Mouse (Mus musculus) stomach, embryonic 16.5 days (tissue): ENCODE measurements around the gene Klhl31. TPM values are rescaled to one million over a fixed set of nuclear protein-coding genes. Genes with fewer than 3 reads are reported as not detected.

ENCODE experiments used
- ATAC-seq: fragments of 200-750 bp; cut with Nextera tagmentation; 2 replicates; pipeline ENCODE4 v1.8.0; 2017; ENCODE audit warnings: moderate number of reproducible peaks, moderate TSS enrichment; ENCODE audit not compliant: insufficient read depth, low FRiP score
- H3K27ac ChIP-seq: fragments of 300-500 bp; sonication (generic); 2 replicates; pipeline ENCODE4 v1.5.1; 2014; ENCODE audit warnings: low read length
- H3K27me3 ChIP-seq: fragments of 300-500 bp; sonication (generic); 2 replicates; pipeline ENCODE4 v1.6.1; 2014; ENCODE audit warnings: low read length, control low read depth, mixed read lengths; ENCODE audit not compliant: control insufficient read depth, insufficient read depth
- H3K36me3 ChIP-seq: fragments of 300-500 bp; sonication (generic); 2 replicates; pipeline ENCODE4 v1.6.1; 2014; ENCODE audit warnings: low read length; ENCODE audit not compliant: control insufficient read depth, insufficient read depth
- H3K4me1 ChIP-seq: fragments of 300-500 bp; sonication (generic); 2 replicates; pipeline ENCODE4 v1.6.1; 2014; ENCODE audit warnings: low read length, control low read depth, mixed read lengths; ENCODE audit not compliant: control insufficient read depth, insufficient read depth
- H3K4me2 ChIP-seq: fragments of 300-500 bp; sonication (generic); 2 replicates; pipeline ENCODE4 v1.6.1; 2014; ENCODE audit warnings: low read depth, low read length, mixed read lengths
- H3K4me3 ChIP-seq: fragments of 300-500 bp; sonication (generic); replicated peaks from 2 replicates; pipeline ENCODE4 v1.5.1; 2014; ENCODE audit warnings: mild to moderate bottlenecking, low read length
- H3K9ac ChIP-seq: fragments of 300-500 bp; sonication (generic); 2 replicates; pipeline ENCODE4 v1.6.1; 2014; ENCODE audit warnings: low read length
- H3K9me3 ChIP-seq: fragments of 300-500 bp; sonication (generic); replicated peaks from 2 replicates; pipeline ENCODE4 v1.6.1; 2016; ENCODE audit warnings: low read length, control low read depth; ENCODE audit not compliant: control insufficient read depth
- WGBS: fragments of 180-500 bp; shearing (Covaris S2); extraction: QIAGEN DNeasy Blood & Tissue Kit; methylation state at CpG from one replicate; pipeline ENCODE4 v1.1.7; 2014; 5-methylcytosine and 5-hydroxymethylcytosine counted together
- polyA plus RNA-seq: library from polyadenylated mRNA; unstranded; fragments of >200 nt; fragmentation: Nextera tagmentation; extraction: Ambion mirVana; gene quantifications from 2 replicates; pipeline ENCODE4 v1.2.1, GENCODE M21; 2015

Gene Klhl31
- 0.37 and 6.6 TPM in 2 replicates for polyA plus RNA-seq

GRCm38 (mm10) chr9:77636450-77636951 lies at the start of gene Klhl31:
Klhl31 (plus strand) TSS chr9:77636500.
- Histone ChIP-seq H3K4me3 (no peak within 1 kb of the TSS), H3K4me2 (no peak within 1 kb of the TSS), H3K27me3 (no peaks in the 10 kb centered on the region), H3K9ac (no peak within 1 kb of the TSS), H3K4me1 (no peaks in the 10 kb centered on the region; the same call in 1 of the 2 replicates), H3K9me3 (no peaks in the 10 kb centered on the region), H3K27ac (no peak within 1 kb of the TSS), H3K36me3 (no peaks in the 10 kb centered on the region)
- no peak for ATAC-seq
- 28% methylated on average over 10 of the region's 10 CpGs for WGBS

DNA sequence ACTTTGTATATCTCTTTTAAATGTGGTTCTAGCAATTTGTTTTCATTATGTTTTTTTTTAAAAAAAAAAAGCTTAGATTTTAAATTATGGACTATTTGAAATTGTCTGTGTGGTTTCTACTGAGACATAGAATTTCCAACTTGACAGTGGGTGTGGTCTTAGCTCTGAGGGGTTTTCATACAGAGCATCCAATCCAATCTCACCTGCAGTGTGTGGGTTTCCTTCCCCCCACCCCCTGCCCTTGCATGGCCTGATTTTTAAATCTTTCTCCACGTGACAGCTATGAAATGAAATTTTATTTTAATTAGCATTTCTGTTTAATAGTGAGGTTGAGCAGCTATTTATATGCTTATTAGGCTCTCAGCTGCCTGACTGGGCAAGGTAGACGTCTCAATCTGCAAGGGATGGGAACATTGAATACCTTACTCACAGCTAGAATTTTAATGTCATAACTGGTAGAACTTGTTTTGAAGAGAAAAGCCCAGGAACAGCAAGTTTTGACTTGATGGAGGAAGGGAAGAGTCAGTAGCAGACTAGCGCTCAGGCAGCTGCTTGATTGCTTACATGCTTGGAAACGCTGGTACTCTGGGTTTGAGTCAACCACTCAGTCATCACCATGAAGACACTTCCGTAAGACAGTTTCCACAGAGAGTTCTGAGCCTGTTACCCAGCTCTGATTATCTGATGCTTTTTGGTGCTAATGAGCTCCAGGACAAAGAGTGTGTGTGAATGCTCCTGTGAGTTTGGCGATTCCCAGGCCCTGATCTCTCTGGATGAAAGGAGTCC lies 49.3 kb upstream of the Klhl31 start:
- no peak overlapping the region for H3K4me3 ChIP-seq
- ATAC-seq = no peak
- H3K27me3 ChIP-seq = no peaks in the 10 kb centered on the region
- H3K36me3 ChIP-seq = no peaks in the 10 kb centered on the region
- H3K27ac ChIP-seq = peak overlapping the region; percentile 66
- no peak overlapping the region for H3K9ac ChIP-seq
- no peaks in the 10 kb centered on the region for H3K4me1 ChIP-seq
- WGBS = 58% methylated on average over 6 of the region's 6 CpGs
- no peaks in the 10 kb centered on the region for H3K9me3 ChIP-seq
- H3K4me2 ChIP-seq = no peak overlapping the region

- Histone ChIP-seq H3K4me3 (no peak overlapping the region), H3K9me3 (no peaks in the 10 kb centered on the region), H3K27me3 (no peaks in the 10 kb centered on the region), H3K4me1 (no peaks in the 10 kb centered on the region), H3K36me3 (no peaks in the 10 kb centered on the region), H3K9ac (no peak overlapping the region), H3K27ac (peak overlapping the region; percentile 36), H3K4me2 (no peak overlapping the region)
- WGBS = 84% methylated on average over 7 of the region's 7 CpGs
- ATAC-seq = no peak
These were observed 48.7 kb upstream of the Klhl31 start for GRCm38 (mm10) chr9:77587616-77588015.

GRCm38 (mm10) chr9:77589496-77589895 lies 46.8 kb upstream of the Klhl31 start:
- H3K4me2 ChIP-seq = no peak overlapping the region
- H3K4me1 ChIP-seq = no peaks in the 10 kb centered on the region
- no peak overlapping the region for H3K4me3 ChIP-seq
- H3K9me3 ChIP-seq = no peaks in the 10 kb centered on the region
- H3K9ac ChIP-seq = no peak overlapping the region
- H3K27ac ChIP-seq = no peak overlapping the region
- 36% methylated on average over 2 of the region's 2 CpGs for WGBS
- no peaks in the 10 kb centered on the region for H3K36me3 ChIP-seq
- H3K27me3 ChIP-seq = no peaks in the 10 kb centered on the region
- ATAC-seq = no peak

DNA sequence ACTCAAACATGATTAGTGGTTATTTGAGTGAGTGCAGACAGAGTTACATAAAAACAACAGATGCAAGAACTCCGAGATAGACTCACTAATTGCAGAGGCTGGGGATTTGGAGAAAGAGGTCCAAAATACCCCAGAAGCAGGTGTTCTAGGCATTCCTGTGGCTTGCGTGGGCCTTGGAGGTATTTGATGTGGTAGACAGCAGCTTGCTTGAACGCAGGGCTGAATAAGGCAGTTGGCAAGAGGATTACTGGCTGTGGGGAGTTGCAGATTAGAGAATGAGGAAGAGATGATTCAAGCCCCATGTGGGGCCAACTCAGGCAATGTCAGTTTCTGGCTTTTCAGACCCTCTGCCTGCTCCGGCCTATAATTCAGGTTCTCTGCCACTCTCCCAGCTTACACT lies 43.9 kb upstream of the Klhl31 start:
- Histone ChIP-seq H3K9ac (no peak overlapping the region), H3K27ac (no peak overlapping the region), H3K4me3 (no peak overlapping the region), H3K27me3 (no peaks in the 10 kb centered on the region), H3K9me3 (no peaks in the 10 kb centered on the region), H3K4me2 (no peak overlapping the region), H3K4me1 (0 out of 2 replicates have a peak, but pooled peaks cover 3% of the 10 kb centered on the region), H3K36me3 (no peaks in the 10 kb centered on the region)
- WGBS = 51% methylated on average over 4 of the region's 4 CpGs
- no peak for ATAC-seq

DNA sequence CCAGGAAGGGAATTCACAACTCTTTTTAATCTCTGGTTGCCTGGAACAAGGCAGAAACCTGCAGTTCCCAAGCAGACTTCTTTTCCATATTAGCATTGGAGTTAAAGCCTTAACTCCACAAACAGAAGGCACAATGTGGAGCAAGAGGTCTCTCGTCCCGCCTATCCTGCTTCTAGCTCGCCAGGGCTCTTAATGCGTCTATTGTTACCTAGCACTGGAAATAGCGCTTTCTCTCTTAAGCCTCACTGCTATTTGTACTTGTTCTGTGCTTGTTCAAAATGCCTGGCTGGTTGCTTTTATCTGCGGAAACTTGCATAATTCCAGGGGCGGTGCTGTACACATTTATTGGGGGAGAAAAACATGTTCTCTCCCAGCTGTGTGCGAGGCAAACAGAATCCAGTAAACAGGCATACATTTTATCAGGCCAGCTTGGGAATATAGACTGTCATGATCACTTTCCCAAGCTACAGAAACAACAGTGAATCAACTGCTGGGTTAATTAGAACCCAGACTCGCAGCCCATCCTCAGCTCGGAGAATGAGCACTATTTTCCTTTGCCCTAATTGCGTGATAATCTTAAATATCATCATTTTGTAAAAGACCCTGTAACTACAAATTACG lies 41.2 kb upstream of the Klhl31 start:
- Histone ChIP-seq H3K9me3 (no peaks in the 10 kb centered on the region), H3K4me2 (no peak overlapping the region), H3K4me3 (no peak overlapping the region), H3K36me3 (no peaks in the 10 kb centered on the region), H3K27ac (peak overlapping the region; percentile 30; the same call in 1 of the 2 replicates), H3K9ac (no peak overlapping the region), H3K27me3 (no peaks in the 10 kb centered on the region), H3K4me1 (0 out of 2 replicates have a peak, but pooled peaks cover 3% of the 10 kb centered on the region)
- no peak for ATAC-seq
- WGBS = 52% methylated on average over 12 of the region's 12 CpGs

DNA sequence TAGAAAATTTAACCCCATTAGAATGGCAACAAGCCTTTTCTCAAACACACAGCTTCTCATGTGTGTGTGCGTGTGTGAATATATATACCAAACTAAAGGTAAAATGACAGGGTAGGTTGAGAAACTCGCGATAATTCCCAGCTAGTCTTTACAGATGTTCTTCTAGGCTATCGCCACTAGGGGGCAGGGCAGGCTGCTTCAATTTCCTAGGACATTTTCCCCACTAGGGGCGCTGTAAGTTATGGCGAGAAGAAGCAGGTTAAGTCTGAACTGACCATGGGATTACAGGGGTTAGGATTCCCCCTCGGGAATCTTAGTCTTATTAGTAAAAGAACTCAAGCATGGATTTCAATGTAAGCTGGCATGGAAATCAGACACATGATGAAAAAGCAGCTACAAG lies 39.9 kb upstream of the Klhl31 start:
- 28% methylated on average over 7 of the region's 7 CpGs for WGBS
- ATAC-seq = no peak
- H3K27ac ChIP-seq = no peak overlapping the region

DNA sequence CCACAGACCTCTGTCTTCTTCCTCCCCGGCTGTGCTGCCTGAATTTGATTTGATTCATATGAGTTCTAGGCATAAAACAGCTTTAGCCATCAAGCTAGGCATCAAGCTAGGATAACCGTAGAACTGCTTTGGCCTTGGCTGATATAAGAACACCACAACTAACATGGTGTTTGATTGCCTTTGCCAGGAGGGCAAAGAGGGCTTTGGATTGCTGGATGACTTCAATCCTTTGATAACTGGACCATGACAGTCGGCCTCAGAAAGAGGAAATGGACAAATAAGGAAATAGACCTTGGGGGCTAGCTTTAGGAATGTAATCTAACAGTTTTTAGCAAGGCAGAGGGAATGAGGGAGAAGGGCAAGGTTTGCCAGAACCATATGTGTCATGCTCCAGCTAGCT lies 37.7 kb upstream of the Klhl31 start:
- Histone ChIP-seq H3K4me1 (0 out of 2 replicates have a peak, but pooled peaks cover 3% of the 10 kb centered on the region), H3K9ac (no peak overlapping the region), H3K4me3 (no peak overlapping the region), H3K27me3 (no peaks in the 10 kb centered on the region), H3K27ac (no peak overlapping the region), H3K9me3 (no peaks in the 10 kb centered on the region), H3K4me2 (no peak overlapping the region), H3K36me3 (no peaks in the 10 kb centered on the region)
- WGBS = 62% methylated on average over 3 of the region's 3 CpGs
- no peak for ATAC-seq

More for the DNA sequence above, 39.9 kb upstream of the Klhl31 start:
- Histone ChIP-seq H3K27me3 (no peaks in the 10 kb centered on the region), H3K4me2 (no peak overlapping the region), H3K4me3 (no peak overlapping the region), H3K36me3 (no peaks in the 10 kb centered on the region), H3K4me1 (0 out of 2 replicates have a peak, but pooled peaks cover 3% of the 10 kb centered on the region), H3K9me3 (no peaks in the 10 kb centered on the region), H3K9ac (no peak overlapping the region)
